Mouse (Mus musculus) ES-E14 (cell line): ENCODE measurements at regions not wholly inside any gene's neighbourhood (a gene's known extent, or its start where the extent isn't known, plus 50 kb on each side); places are given as distances from the start of the nearest gene placed in this dataset.
"Not testable (repeated sequence)": the region's sequence is repeated elsewhere in the genome, so short reads cannot be mapped to it uniquely, and the experiment has no call there.

Experiments
- DNase-seq: peaks from one replicate; pipeline ENCODE4 v3.0.0-alpha.2; 2013; ENCODE audit warnings: low read depth, low spot score
- H3K27ac ChIP-seq: 2 replicates; pipeline ENCODE4 v1.5.1; 2012; ENCODE audit warnings: low read depth, mild to moderate bottlenecking, low read length, moderate library complexity, mixed read lengths; ENCODE audit not compliant: poor library complexity, insufficient read depth, severe bottlenecking
- H3K36me3 ChIP-seq: 2 replicates; pipeline ENCODE4 v1.6.1; 2012; ENCODE audit warnings: mild to moderate bottlenecking, low read length, moderate library complexity, mixed read lengths; ENCODE audit not compliant: control insufficient read depth, poor library complexity, insufficient read depth, severe bottlenecking
- H3K4me1 ChIP-seq, 2 experiments: fragments of 150-350 bp in 1 of 2; sonication (generic) in 1 of 2; 2 replicates each; pipeline ENCODE4 v1.6.1; 2012; ENCODE audit warnings: low read length in 2 of 2, mild to moderate bottlenecking in 1 of 2, mixed read lengths in 1 of 2; ENCODE audit not compliant: control insufficient read depth in 2 of 2, insufficient read depth in 2 of 2, poor library complexity in 1 of 2
- H3K4me3 ChIP-seq, 2 experiments: fragments of 150-350 bp in 1 of 2; sonication (generic) in 1 of 2; 2 replicates each; pipeline ENCODE4 v1.5.1; 2012; ENCODE audit warnings: low read length in 2 of 2, low read depth in 1 of 2, mild to moderate bottlenecking in 1 of 2, mixed read lengths in 1 of 2; ENCODE audit not compliant: insufficient read depth in 1 of 2, poor library complexity in 1 of 2, severe bottlenecking in 1 of 2
- H3K9ac ChIP-seq: 2 replicates; pipeline ENCODE4 v1.6.1; 2012; ENCODE audit warnings: low read depth, mild to moderate bottlenecking, low read length, mixed read lengths; ENCODE audit not compliant: poor library complexity, insufficient read depth, severe bottlenecking
- H3K9me3 ChIP-seq: fragments of 150-350 bp; sonication (generic); 2 replicates; pipeline ENCODE4 v1.6.1; 2012; ENCODE audit warnings: low read depth, mild to moderate bottlenecking, low read length; ENCODE audit not compliant: control insufficient read depth, insufficient read depth
- CHD2 ChIP-seq: IDR thresholded peaks from 2 replicates; pipeline ENCODE4 v1.6.1; 2014; ENCODE audit warnings: mild to moderate bottlenecking, low read depth, low read length, inconsistent platforms
- HCFC1 ChIP-seq: IDR thresholded peaks from 2 replicates; pipeline ENCODE4 v1.6.1; 2012; ENCODE audit warnings: low read length, inconsistent platforms, borderline replicate concordance; ENCODE audit not compliant: insufficient read depth
- MAFK ChIP-seq: IDR thresholded peaks from 2 replicates; pipeline ENCODE4 v1.6.1; 2014; ENCODE audit warnings: mild to moderate bottlenecking, low read depth, low read length, inconsistent platforms; ENCODE audit not compliant: insufficient read depth
- ZC3H11A ChIP-seq: IDR thresholded peaks from 2 replicates; pipeline ENCODE4 v1.6.1; 2012; ENCODE audit warnings: low read depth, mild to moderate bottlenecking, inconsistent platforms, low read length, borderline replicate concordance
- ZNF384 ChIP-seq: IDR thresholded peaks from 2 replicates; pipeline ENCODE4 v1.6.1; 2012; ENCODE audit warnings: low read depth, low read length, inconsistent platforms
- in situ Hi-C, 2 experiments: fragments of 600-800 bp; cut with MboI; formaldehyde crosslinking; loops; one replicate each; pipeline ENCODE4 v1.15.1; 2025; ENCODE audit warnings: low sequenced_read_pairs in 2 of 2, inconsistent platforms in 1 of 2; ENCODE audit not compliant: unreplicated experiment in 2 of 2

- H3K4me3 ChIP-seq: no peak overlapping the region
- H3K9me3 ChIP-seq: no peaks in the 10 kb centered on the region
- H3K9ac ChIP-seq: no peak overlapping the region
- TF ChIP-seq HCFC1 (no peak), ZNF384 (no peak), CHD2 (no peak), MAFK (no peak), ZC3H11A (no peak)
- no peak overlapping the region for H3K27ac ChIP-seq
- H3K36me3 ChIP-seq: no peaks in the 10 kb centered on the region
- in situ Hi-C loops: no loop called here
- no peak for DNase-seq
- H3K4me1 ChIP-seq: 0 out of 4 replicates have a peak, but pooled peaks cover 0 to 1% of the 10 kb centered on the region in 2 experiments
Observed at GRCm38 (mm10) chr9:31628291-31628690, 164.0 kb upstream of the Tmem45b start.

- H3K4me1 ChIP-seq, H3K9ac ChIP-seq, DNase-seq, in situ Hi-C loops, H3K9me3 ChIP-seq, H3K27ac ChIP-seq, H3K4me3 ChIP-seq, H3K36me3 ChIP-seq: not testable (repeated sequence)
- TF ChIP-seq MAFK: peak; percentile 63; the same call in 1 of the 2 replicates
Observed at GRCm38 (mm10) chr9:31621553-31621952, 157.3 kb upstream of the Tmem45b start.

DNA sequence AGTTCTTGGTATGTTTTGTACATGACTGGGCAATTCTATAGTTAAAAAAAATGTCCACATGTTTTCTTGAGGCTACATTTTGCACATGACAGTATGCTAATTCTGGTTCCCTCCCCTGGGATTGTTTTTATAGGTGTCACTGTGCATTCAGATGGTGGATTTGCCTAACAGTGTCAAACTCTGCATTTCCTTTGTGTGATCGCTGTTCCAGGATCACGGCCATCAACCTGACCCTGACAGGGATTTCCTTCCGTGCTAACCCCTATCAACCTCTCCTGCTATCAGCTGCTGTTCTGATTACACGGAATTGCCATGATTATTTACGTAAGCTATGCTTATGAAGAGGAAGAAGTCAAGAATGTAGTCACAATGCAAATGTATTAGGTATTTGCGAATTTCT lies 155.1 kb upstream of the Tmem45b start:
- Histone ChIP-seq H3K4me3 (no peak overlapping the region), H3K27ac (no peak overlapping the region)

DNA sequence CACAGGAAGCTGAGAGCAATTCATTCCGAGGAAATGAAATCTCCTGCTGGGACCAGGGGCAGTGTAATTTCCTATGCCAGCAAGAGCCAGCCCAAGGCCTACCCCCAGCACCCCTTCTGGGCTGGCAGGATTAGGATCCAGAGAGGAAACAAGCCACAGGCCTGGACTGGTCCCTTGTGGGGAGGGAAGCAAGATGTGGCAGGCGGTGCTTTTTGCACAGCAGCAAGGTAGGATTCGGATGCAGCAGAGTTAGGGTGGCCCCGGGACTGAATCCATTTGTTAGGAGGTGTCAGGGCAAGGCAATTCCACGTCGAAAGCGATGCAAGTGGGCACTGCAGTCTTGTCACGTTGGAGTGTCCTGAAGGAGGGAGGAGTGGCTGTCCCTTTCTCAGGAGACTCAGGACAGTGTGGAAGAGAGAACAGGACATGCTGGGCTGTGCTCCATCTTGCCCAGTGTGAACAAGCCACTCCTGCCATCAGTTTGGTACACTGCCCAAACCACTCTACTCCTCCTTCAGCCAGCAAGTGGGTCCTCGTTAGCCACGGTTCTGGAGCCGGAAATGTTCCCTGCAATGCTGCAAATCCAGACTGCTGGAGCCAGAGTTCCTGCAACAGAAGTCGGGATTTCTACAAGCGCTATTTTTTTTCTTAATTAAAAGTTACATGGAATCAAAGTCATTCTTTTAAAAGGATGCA lies 150.1 kb upstream of the Tmem45b start:
- H3K9ac ChIP-seq: no peak overlapping the region
- H3K4me1 ChIP-seq: peaks cover 0 to 8% of the 10 kb centered on the region in 2 experiments; a peak in 2 of 4 replicates
- H3K9me3 ChIP-seq: no peaks in the 10 kb centered on the region
- no peaks in the 10 kb centered on the region for H3K36me3 ChIP-seq
- TF ChIP-seq ZNF384: no peak
- no peak overlapping the region for H3K4me3 ChIP-seq
- no peak overlapping the region for H3K27ac ChIP-seq
- no peak for DNase-seq
- in situ Hi-C loops: no loop called here

More for the DNA sequence above, 155.1 kb upstream of the Tmem45b start:
- Histone ChIP-seq H3K4me1 (peaks cover 0 to 3% of the 10 kb centered on the region in 2 experiments; a peak in 3 of 4 replicates), H3K36me3 (peaks cover 3% of the 10 kb centered on the region; the same call in 1 of the 2 replicates), H3K9me3 (no peaks in the 10 kb centered on the region), H3K9ac (no peak overlapping the region)
- TF ChIP-seq MAFK (0 out of 2 replicates have a peak, but pooled peaks have one; percentile 21), CHD2 (no peak), ZNF384 (peak; percentile 57; the same call in 1 of the 2 replicates)
- DNase-seq: peak; percentile 25
- in situ Hi-C loops: no loop called here

- in situ Hi-C loops: no loop called here
Observed at GRCm38 (mm10) chr9:31611036-31611695, 146.9 kb upstream of the Tmem45b start.

More at GRCm38 (mm10) chr9:31611036-31611695, 146.9 kb upstream of the Tmem45b start:
- H3K36me3 ChIP-seq: no peaks in the 10 kb centered on the region
- no peak for DNase-seq
- TF ChIP-seq ZNF384: no peak
- no peak for TF ChIP-seq ZC3H11A
- TF ChIP-seq HCFC1: no peak
- TF ChIP-seq CHD2: no peak
- TF ChIP-seq MAFK: no peak
- H3K4me3 ChIP-seq: no peak overlapping the region
- H3K27ac ChIP-seq: no peak overlapping the region
- peaks cover 0 to 8% of the 10 kb centered on the region in 2 experiments; a peak in 2 of 4 replicates for H3K4me1 ChIP-seq
- H3K9me3 ChIP-seq: no peaks in the 10 kb centered on the region
- H3K9ac ChIP-seq: no peak overlapping the region
